Mouse (Mus musculus) thymus, adult 2 months (tissue): ENCODE measurements around the gene Tbc1d14.

Experiments used
- CTCF ChIP-seq: fragments of 200-500 bp; IDR thresholded peaks from 2 replicates; pipeline ENCODE4 v1.5.1; 2012; ENCODE audit warnings: mild to moderate bottlenecking, control low read depth, low read length, moderate library complexity, borderline replicate concordance; ENCODE audit not compliant: control insufficient read depth, poor library complexity, insufficient read depth; ENCODE audit errors: extremely low read depth
- POLR2A ChIP-seq: fragments of 200-500 bp; IDR thresholded peaks from 2 replicates; pipeline ENCODE4 v1.6.1; 2012; ENCODE audit warnings: mild to moderate bottlenecking, low read length, control low read depth, moderate library complexity; ENCODE audit not compliant: control insufficient read depth, poor library complexity, insufficient read depth; ENCODE audit errors: extremely low read depth

GRCm38 (mm10) chr5:36523219-36523703 is 69.8 kb downstream of the Tbc1d14 start:
- no peak for TF ChIP-seq CTCF
- TF ChIP-seq POLR2A = no peak
